ENCODE assay signal across 9 mouse cellular contexts in genomic region chr16:17833321-17833680, GRCm38 (mm10). TPM values are rescaled to one million over a fixed set of nuclear protein-coding genes. Genes with fewer than 3 reads are reported as not detected.
DNase-seq lines count a peak whose midpoint lies in the region; ATAC-seq and TF ChIP-seq lines count a peak whose summit lies in the region.
"Had no signal": no experiment of that assay in that cellular context is flagged by ENCODE, and none has a peak within 500 bp of the region (broad histone marks: within the 10 kb centered on the region; RNA-seq: fewer than 3 reads in every experiment).

No protein-coding gene starts in this region.

- H3K4me1 ChIP-seq in lung, embryonic 14.5 days (ENCODE audit: insufficient read depth), result 0 out of 2 replicates have a peak, but pooled peaks cover 5% of the 10 kb centered on the region
- peaks cover 17% of the 10 kb centered on the region for H3K4me1 ChIP-seq in forebrain, embryonic 12.5 days
- peaks cover 7% of the 10 kb centered on the region for H3K4me1 ChIP-seq in limb, embryonic 14.5 days (ENCODE audit: control insufficient read depth, insufficient read depth, low read length)
- no peaks in the 10 kb centered on the region for H3K4me1 ChIP-seq in stomach, embryonic 14.5 days (ENCODE audit: control insufficient read depth, insufficient read depth, low read length)

- H3K9me3 ChIP-seq in lung, embryonic 14.5 days (ENCODE audit: low read depth, low read length), result no peaks in the 10 kb centered on the region
- no peaks in the 10 kb centered on the region for H3K9me3 ChIP-seq in forebrain, embryonic 12.5 days
- no peaks in the 10 kb centered on the region for H3K9me3 ChIP-seq in limb, embryonic 14.5 days (ENCODE audit: control insufficient read depth, low read length)
- H3K9me3 ChIP-seq in stomach, embryonic 14.5 days (ENCODE audit: control insufficient read depth, low read depth, low read length), result no peaks in the 10 kb centered on the region

- H3K4me2 ChIP-seq in lung, embryonic 14.5 days, result peak overlapping the region; percentile 96
- peak overlapping the region; percentile 96 for H3K4me2 ChIP-seq in forebrain, embryonic 12.5 days
- H3K4me2 ChIP-seq in limb, embryonic 14.5 days (replicated peaks; ENCODE audit: low read depth, low read length, severe bottlenecking), result peak overlapping the region; percentile 98
- H3K4me2 ChIP-seq in stomach, embryonic 14.5 days (replicated peaks; ENCODE audit: low read depth, low read length), result peak overlapping the region; percentile 99

- peaks cover 63% of the 10 kb centered on the region for H3K27me3 ChIP-seq in lung, embryonic 14.5 days (ENCODE audit: insufficient read depth, low read length)
- H3K27me3 ChIP-seq in forebrain, embryonic 12.5 days, result peaks cover 94% of the 10 kb centered on the region
- H3K27me3 ChIP-seq in limb, embryonic 14.5 days (ENCODE audit: control insufficient read depth, insufficient read depth, low read length), result peaks cover 25% of the 10 kb centered on the region
- peaks cover 59% of the 10 kb centered on the region for H3K27me3 ChIP-seq in stomach, embryonic 14.5 days (ENCODE audit: control insufficient read depth, insufficient read depth, low read length)

- H3K36me3 ChIP-seq in lung, embryonic 14.5 days (ENCODE audit: insufficient read depth), result no peaks in the 10 kb centered on the region
- no peaks in the 10 kb centered on the region for H3K36me3 ChIP-seq in forebrain, embryonic 12.5 days (replicated peaks)
- no peaks in the 10 kb centered on the region for H3K36me3 ChIP-seq in limb, embryonic 14.5 days (ENCODE audit: control insufficient read depth, insufficient read depth, low read length)
- H3K36me3 ChIP-seq in stomach, embryonic 14.5 days (ENCODE audit: control insufficient read depth, insufficient read depth, low read length), result no peaks in the 10 kb centered on the region

- TF ChIP-seq POLR2A in limb, embryonic 14.5 days (IDR thresholded peaks at IDR 0.05; ENCODE audit: borderline replicate concordance, extremely low read depth, insufficient read depth, insufficient read length), result no peak

- DNase-seq in adrenal gland, adult 2 months, result peak; percentile 38
- no peak for DNase-seq in adrenal gland, postnatal 4 days (ENCODE audit: low spot score in 2 of 2)
- DNase-seq in lung, embryonic 14.5 days, result peak; percentile 53
- DNase-seq in lung, postnatal 36 days, result no peak
- no peak for DNase-seq in limb, embryonic 14.5 days (ENCODE audit: low spot score)
- DNase-seq in layer of hippocampus, adult 11-12 months (ENCODE audit: low spot score), result no peak

- TF ChIP-seq CTCF in lung, embryonic 14.5 days (IDR thresholded peaks at IDR 0.05; ENCODE audit: low read depth), result no peak

- ATAC-seq in lung, embryonic 14.5 days (ENCODE audit: insufficient read depth), result peak; percentile 39; the same call in 1 of the 2 replicates
- peak; percentile 66 for ATAC-seq in forebrain, embryonic 12.5 days (ENCODE audit: low FRiP score)
- ATAC-seq in limb, embryonic 14.5 days (ENCODE audit: low FRiP score, low read depth), result peak; percentile 62
- ATAC-seq in stomach, embryonic 14.5 days (ENCODE audit: insufficient number of reproducible peaks, insufficient read depth, low FRiP score, low read depth), result peak; percentile 46; the same call in 1 of the 2 replicates

- H3K4me3 ChIP-seq in lung, embryonic 14.5 days (ENCODE audit: low read depth, low read length), result peak overlapping the region; percentile 55
- H3K4me3 ChIP-seq in forebrain, embryonic 12.5 days (replicated peaks), result peak overlapping the region; percentile 61
- H3K4me3 ChIP-seq in limb, embryonic 14.5 days (replicated peaks; ENCODE audit: low read length), result peak overlapping the region; percentile 60
- peak overlapping the region; percentile 52 for H3K4me3 ChIP-seq in stomach, embryonic 14.5 days (ENCODE audit: low read depth, low read length)

- peak overlapping the region; percentile 56 for H3K9ac ChIP-seq in lung, embryonic 14.5 days
- peak overlapping the region; percentile 56 for H3K9ac ChIP-seq in forebrain, embryonic 12.5 days
- peak overlapping the region; percentile 71 for H3K9ac ChIP-seq in limb, embryonic 14.5 days (ENCODE audit: low read depth, low read length, severe bottlenecking)
- H3K9ac ChIP-seq in stomach, embryonic 14.5 days (replicated peaks; ENCODE audit: low read depth, low read length), result no peak overlapping the region; the same call in 1 of the 2 replicates

- H3K27ac ChIP-seq in lung, embryonic 14.5 days (ENCODE audit: low read depth), result no peak overlapping the region
- peak overlapping the region; percentile 65; the same call in 1 of the 2 replicates for H3K27ac ChIP-seq in forebrain, embryonic 12.5 days
- peak overlapping the region; percentile 33; the same call in 1 of the 2 replicates for H3K27ac ChIP-seq in limb, embryonic 14.5 days (replicated peaks; ENCODE audit: low read depth, low read length)
- no peak overlapping the region for H3K27ac ChIP-seq in stomach, embryonic 14.5 days (ENCODE audit: low read length)

- WGBS in lung, embryonic 14.5 days, result 1% methylated on average over 32 of the region's 37 CpGs
- WGBS in forebrain, embryonic 12.5 days, result 1% methylated on average over 37 of the region's 37 CpGs
- 4% methylated on average over 34 of the region's 37 CpGs for WGBS in limb, embryonic 14.5 days
- WGBS in stomach, embryonic 14.5 days, result 0% methylated on average over 34 of the region's 37 CpGs

RNA-seq across cellular contexts. Expression of gene B830017H08Rik, which starts 0.4 kb away (rescaled TPM):
- total RNA-seq in adrenal gland, adult 2 months (2021), result not detected
- not detected in 2 replicates for polyA plus RNA-seq in adrenal gland, adult 2 months (2012; rRNA removed)
- total RNA-seq in adrenal gland, postnatal 4 days (2021), result under 1 TPM in 1 of 2 experiments, not detected in 1; 0.62 TPM
- polyA plus RNA-seq in lung, embryonic 14.5 days (2014; fragmentation: Nextera tagmentation; extraction: Ambion mirVana), result 0.18 TPM in 1 of 2 replicates, not detected in the other
- polyA plus RNA-seq in forebrain, embryonic 12.5 days (2016; fragmentation: Nextera tagmentation; extraction: Ambion mirVana), result not detected in 2 replicates
- polyA plus RNA-seq in limb, embryonic 14.5 days (2012; rRNA removed), result 0.49 and 0.58 TPM in 2 replicates
- polyA plus RNA-seq in limb, embryonic 14.5 days (2014; fragmentation: Nextera tagmentation; extraction: Ambion mirVana), result 0.17 and 0.69 TPM in 2 replicates
- not detected in 2 replicates for polyA plus RNA-seq in stomach, embryonic 14.5 days (2014; fragmentation: Nextera tagmentation; extraction: Ambion mirVana)
- total RNA-seq: neutrophil, adult 5-6 weeks had no signal

RNA-seq across cellular contexts. Expression of gene Car15, which starts 4.9 kb away (rescaled TPM):
- total RNA-seq in adrenal gland, adult 2 months (2021), result 1 to 10 TPM; 1.7 to 3.8 TPM
- 5.1 and 5.5 TPM in 2 replicates for polyA plus RNA-seq in adrenal gland, adult 2 months (2012; rRNA removed)
- total RNA-seq in adrenal gland, postnatal 4 days (2021), result 1 to 10 TPM; 2.9 to 8.8 TPM
- 2.6 and 2.7 TPM in 2 replicates for polyA plus RNA-seq in lung, embryonic 14.5 days (2014; fragmentation: Nextera tagmentation; extraction: Ambion mirVana)
- 4.4 and 5.1 TPM in 2 replicates for polyA plus RNA-seq in forebrain, embryonic 12.5 days (2016; fragmentation: Nextera tagmentation; extraction: Ambion mirVana)
- polyA plus RNA-seq in limb, embryonic 14.5 days (2012; rRNA removed), result 8.6 and 11.5 TPM in 2 replicates
- 3.2 and 3.4 TPM in 2 replicates for polyA plus RNA-seq in limb, embryonic 14.5 days (2014; fragmentation: Nextera tagmentation; extraction: Ambion mirVana)
- polyA plus RNA-seq in stomach, embryonic 14.5 days (2014; fragmentation: Nextera tagmentation; extraction: Ambion mirVana), result 2.4 and 3.4 TPM in 2 replicates

RNA-seq across cellular contexts. Expression of gene Scarf2, which starts 36.2 kb away (rescaled TPM):
- total RNA-seq in adrenal gland, adult 2 months (2021), result 10 to 100 TPM in 1 of 2 experiments, 1 to 10 TPM in 1; 8.4 to 15.9 TPM
- 61.7 and 75.1 TPM in 2 replicates for polyA plus RNA-seq in adrenal gland, adult 2 months (2012; rRNA removed)
- total RNA-seq in adrenal gland, postnatal 4 days (2021), result 10 to 100 TPM; 29.3 to 33.9 TPM
- 32.7 and 36.3 TPM in 2 replicates for polyA plus RNA-seq in lung, embryonic 14.5 days (2014; fragmentation: Nextera tagmentation; extraction: Ambion mirVana)
- 5.3 and 7.3 TPM in 2 replicates for polyA plus RNA-seq in forebrain, embryonic 12.5 days (2016; fragmentation: Nextera tagmentation; extraction: Ambion mirVana)
- 232 and 360 TPM in 2 replicates for polyA plus RNA-seq in limb, embryonic 14.5 days (2012; rRNA removed)
- polyA plus RNA-seq in limb, embryonic 14.5 days (2014; fragmentation: Nextera tagmentation; extraction: Ambion mirVana), result 51.3 and 64.9 TPM in 2 replicates
- polyA plus RNA-seq in stomach, embryonic 14.5 days (2014; fragmentation: Nextera tagmentation; extraction: Ambion mirVana), result 17.8 and 23.3 TPM in 2 replicates
- total RNA-seq: neutrophil, adult 5-6 weeks had no signal

RNA-seq across cellular contexts. Expression of gene Gm20518, which starts 58.2 kb away (rescaled TPM):
- total RNA-seq in adrenal gland, adult 2 months (2021), result under 1 TPM in 1 of 2 experiments, not detected in 1; 0.09 TPM
- 0.58 and 0.67 TPM in 2 replicates for polyA plus RNA-seq in adrenal gland, adult 2 months (2012; rRNA removed)
- total RNA-seq in adrenal gland, postnatal 4 days (2021), result under 1 TPM; 0.20 to 0.45 TPM
- 0.29 and 0.55 TPM in 2 replicates for polyA plus RNA-seq in lung, embryonic 14.5 days (2014; fragmentation: Nextera tagmentation; extraction: Ambion mirVana)
- 0.43 and 0.97 TPM in 2 replicates for polyA plus RNA-seq in forebrain, embryonic 12.5 days (2016; fragmentation: Nextera tagmentation; extraction: Ambion mirVana)
- 1.9 and 2.1 TPM in 2 replicates for polyA plus RNA-seq in limb, embryonic 14.5 days (2012; rRNA removed)
- 0.22 and 0.26 TPM in 2 replicates for polyA plus RNA-seq in limb, embryonic 14.5 days (2014; fragmentation: Nextera tagmentation; extraction: Ambion mirVana)
- polyA plus RNA-seq in stomach, embryonic 14.5 days (2014; fragmentation: Nextera tagmentation; extraction: Ambion mirVana), result 0.13 and 0.41 TPM in 2 replicates

Comparison
In these comparisons a context has a peak if more than half of its experiments do, and no peak if none do; other contexts are left out.
1. DNase-seq: peak in adrenal gland, adult 2 months (single experiment) and lung, embryonic 14.5 days (single experiment); none in adrenal gland, postnatal 4 days (0 of 2), lung, postnatal 36 days (single experiment), limb, embryonic 14.5 days (single experiment) and layer of hippocampus, adult 11-12 months (single experiment).
2. H3K27ac ChIP-seq: peak in forebrain, embryonic 12.5 days (single experiment) and limb, embryonic 14.5 days (single experiment); none in lung, embryonic 14.5 days (single experiment) and stomach, embryonic 14.5 days (single experiment).
3. Peak in every context shown above with its lines, with median percentiles within 50 percentile points of each other: ATAC-seq, H3K4me2 ChIP-seq and H3K4me3 ChIP-seq.